Mouse (Mus musculus) urinary bladder, postnatal 14 days (tissue): Measurements from ENCODE around the gene Comp.
A peak's percentile ranks its signal among the peaks of the same experiment; 100 is the strongest.

Experiments used
- DNase-seq: peaks from one replicate; pipeline ENCODE4 v3.0.0; 2021; ENCODE audit warnings: low spot score

The Comp gene

GRCm38 (mm10) chr8:70373397-70374317 is at the start of gene Comp:
TSS of gene Comp (plus strand) at chr8:70373558.
- no peak for DNase-seq

DNA sequence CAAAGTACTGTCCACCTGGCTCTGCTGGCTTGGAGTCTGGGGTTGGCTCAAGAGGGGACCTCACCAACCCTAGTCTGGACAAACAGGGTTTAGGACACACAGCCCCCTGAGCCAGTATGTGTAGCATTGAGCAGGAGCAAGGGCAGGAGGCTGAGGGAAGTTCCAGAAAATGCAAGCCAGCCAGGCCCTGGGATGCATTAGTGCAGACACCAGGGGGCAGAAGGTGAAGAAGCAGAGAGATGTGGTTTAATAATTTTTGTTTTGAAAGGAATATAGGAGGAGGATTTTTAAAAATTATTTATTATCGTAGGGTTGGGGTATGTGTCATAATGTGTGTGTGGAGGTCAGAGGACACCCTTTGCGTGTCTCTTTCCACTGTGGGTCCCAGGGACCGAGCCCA is 49.6 kb upstream of the Comp start:
- DNase-seq: no peak

GRCm38 (mm10) chr8:70327512-70327911 is 45.8 kb upstream of the Comp start:
- no peak for DNase-seq

DNA sequence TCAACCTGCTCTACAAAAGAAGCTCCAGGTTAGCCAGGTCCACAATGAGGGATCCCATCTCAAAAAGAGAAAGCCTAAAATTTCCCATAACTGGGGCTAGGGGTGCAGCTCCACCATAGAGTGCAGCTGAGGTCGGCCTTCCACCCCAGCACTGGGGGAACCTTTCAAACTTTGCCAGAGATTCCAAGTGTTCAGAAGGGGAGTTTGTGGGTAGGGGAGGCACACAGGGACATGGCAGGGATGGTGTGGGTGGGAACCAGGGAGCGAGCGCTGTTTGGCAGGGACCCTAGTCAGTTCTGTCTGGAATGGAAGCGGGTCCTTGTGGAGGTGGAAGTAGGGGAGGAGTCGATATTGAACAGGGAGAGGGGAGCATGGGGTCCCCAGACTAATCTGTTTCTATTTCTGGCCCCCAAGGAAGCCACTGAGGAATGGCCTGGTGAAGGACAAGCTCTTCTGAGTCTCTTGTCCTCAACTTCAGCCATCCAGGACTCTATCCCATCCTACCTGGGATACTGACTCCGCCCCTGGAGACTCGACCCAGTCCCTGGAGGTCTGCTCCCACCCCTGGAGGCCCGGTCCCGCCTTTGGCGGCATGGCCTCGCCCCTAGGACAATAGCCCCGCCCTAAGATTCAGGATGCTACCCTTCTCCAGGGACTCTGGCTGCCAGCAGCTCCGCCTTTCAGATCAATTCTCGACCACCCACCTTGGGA is 44.1 kb upstream of the Comp start, which contains the start of gene Gdf1:
Gdf1 (plus strand) TSS at position 694 of the 711 bp plus-strand sequence.
- DNase-seq: no peak

GRCm38 (mm10) chr8:70329835-70330740 is 43.3 kb upstream of the Comp start:
- DNase-seq: no peak

GRCm38 (mm10) chr8:70330741-70331364 is 42.5 kb upstream of the Comp start:
- DNase-seq: no peak

- DNase-seq: no peak
These were observed 41.8 kb upstream of the Comp start for GRCm38 (mm10) chr8:70331526-70331925.

DNA sequence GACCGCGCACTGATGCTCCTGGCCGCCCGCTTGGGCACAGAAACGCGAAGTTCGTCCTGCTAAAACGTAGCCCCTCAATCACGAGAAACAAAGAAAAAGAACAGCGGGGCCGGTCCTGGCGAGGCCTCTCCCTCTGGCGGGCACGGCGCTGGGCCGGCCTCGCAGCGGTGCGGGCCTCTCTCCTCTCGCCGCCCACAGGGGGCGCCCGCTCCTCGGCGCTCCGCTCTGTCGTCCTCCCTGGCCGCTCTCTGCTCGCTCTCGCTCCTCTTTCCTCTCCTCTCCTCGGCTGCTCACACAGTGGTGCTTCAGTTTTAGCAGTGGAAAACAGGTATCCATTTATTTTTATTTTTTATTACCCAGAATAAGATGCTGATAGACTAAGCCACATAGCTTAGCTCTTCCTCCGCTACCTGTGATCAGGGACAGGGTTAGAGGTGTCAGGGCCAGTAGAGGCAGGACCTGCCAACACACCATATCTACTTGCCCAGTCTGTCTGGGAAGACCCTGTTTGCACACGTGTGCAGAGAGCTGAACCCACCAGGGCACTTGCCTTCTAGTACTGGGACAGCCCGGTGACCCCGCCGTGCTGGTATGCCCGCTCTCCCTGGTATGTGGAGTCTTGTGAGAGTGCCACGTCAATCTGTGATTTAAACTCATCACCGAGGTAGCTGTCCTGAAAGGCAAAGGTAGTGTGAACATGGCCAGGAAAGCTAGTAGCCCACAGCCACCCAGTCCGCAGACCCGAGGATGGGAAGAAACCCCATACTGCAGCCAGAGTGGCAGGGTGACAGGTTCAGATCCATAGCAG is 41.1 kb upstream of the Comp start:
- DNase-seq: peak; percentile 73

DNA sequence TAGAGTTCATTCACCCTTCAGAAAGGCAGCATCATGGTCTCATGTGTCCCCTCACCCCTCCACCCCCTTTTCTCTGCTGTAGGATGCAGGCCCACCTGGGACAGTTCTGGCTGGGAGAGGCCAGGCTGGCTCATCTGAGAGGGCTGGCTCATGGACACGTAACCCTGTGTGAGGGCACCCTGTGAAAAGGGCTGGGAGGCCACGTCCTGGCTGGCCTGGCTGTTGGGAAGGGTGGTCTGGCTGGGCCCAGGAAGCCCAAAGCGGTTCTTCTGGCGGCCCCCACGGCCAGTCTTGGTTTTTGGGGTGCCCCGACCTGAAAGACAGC is 40.5 kb upstream of the Comp start:
- DNase-seq: no peak

DNA sequence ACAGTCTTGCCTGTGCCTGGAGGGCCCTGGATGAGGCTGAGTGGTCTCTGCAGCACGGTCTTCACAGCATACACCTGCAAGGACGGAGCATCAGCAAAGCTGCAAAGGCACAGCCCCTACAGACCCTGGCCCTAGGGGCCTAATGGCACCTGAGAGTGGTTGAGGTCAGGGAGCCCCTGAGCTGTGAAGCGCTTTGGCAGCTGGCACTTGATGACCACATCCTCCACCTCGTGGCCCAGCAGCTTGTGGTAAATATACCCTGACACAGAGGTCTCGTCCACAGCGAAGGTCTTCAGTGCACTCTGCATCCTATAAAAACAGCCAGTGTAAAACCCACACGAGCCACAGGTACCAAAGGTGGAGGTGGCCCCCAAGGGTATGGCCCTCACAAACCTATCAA is 34.4 kb upstream of the Comp start:
- no peak for DNase-seq

- no peak for DNase-seq
These were observed 32.7 kb upstream of the Comp start for GRCm38 (mm10) chr8:70340659-70341058.

DNA sequence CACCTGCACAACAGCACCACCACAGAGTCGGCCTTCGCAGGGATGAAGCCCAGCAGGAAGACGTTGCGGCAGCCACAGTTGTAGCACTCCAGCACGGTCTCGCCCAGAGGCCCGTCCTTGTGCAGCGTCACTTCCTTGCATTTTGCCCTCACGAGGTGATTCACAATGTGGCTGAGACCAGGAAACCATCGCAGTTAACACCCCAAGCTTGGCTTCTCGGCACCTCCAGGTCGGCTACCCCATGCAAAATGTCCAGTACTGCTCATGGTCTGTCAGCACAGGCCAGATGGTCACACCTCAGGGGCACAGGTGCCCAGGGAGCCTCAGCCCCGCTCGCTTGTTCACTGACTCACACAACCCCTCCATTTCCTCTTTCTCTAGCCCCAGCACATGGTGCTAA is 31.4 kb upstream of the Comp start:
- no peak for DNase-seq

DNA sequence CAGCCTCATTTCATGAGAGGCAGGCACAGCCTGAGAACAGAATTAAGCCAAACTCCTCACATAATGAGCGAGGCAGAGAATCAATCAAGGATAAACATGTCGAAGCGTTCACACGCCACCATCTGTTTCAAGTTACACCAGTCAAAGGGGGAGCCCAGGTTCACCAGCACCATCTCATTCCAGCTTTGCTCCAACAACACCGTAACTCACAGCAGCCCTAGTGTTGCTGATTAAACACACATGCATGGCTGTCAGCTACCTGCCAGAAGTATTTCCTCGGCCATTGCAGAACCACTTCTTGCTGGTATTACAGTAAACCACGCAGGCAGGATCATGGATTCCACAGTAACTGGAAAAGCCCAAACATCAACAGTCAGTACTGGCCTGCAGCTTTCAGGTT is 30.3 kb upstream of the Comp start:
- no peak for DNase-seq

DNA sequence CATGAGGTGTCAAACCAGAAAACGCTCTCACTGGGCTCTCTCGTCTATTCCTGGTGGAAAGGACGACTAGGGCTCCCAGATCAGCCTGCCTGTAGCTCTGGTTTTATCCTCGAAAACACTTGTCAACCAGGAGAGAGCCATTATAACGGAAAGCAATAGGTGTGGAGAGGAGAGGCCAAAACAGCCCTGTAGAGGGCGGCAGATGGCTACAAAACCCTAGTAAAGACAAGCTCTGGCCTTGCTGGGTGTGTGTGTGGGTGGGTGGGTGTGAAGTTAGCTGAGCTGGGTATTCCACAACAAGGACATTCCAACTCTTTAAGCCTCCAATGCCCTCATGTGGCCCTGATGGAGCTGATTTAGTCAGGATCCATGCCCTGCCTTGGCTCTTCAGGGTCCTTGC is 29.7 kb upstream of the Comp start:
- no peak for DNase-seq

- no peak for DNase-seq
These were observed 29.1 kb upstream of the Comp start for GRCm38 (mm10) chr8:70344279-70344678.

- DNase-seq: no peak
These were observed 25.9 kb upstream of the Comp start for GRCm38 (mm10) chr8:70347443-70347842.

GRCm38 (mm10) chr8:70347860-70348420 is 25.4 kb upstream of the Comp start:
- no peak for DNase-seq

DNA sequence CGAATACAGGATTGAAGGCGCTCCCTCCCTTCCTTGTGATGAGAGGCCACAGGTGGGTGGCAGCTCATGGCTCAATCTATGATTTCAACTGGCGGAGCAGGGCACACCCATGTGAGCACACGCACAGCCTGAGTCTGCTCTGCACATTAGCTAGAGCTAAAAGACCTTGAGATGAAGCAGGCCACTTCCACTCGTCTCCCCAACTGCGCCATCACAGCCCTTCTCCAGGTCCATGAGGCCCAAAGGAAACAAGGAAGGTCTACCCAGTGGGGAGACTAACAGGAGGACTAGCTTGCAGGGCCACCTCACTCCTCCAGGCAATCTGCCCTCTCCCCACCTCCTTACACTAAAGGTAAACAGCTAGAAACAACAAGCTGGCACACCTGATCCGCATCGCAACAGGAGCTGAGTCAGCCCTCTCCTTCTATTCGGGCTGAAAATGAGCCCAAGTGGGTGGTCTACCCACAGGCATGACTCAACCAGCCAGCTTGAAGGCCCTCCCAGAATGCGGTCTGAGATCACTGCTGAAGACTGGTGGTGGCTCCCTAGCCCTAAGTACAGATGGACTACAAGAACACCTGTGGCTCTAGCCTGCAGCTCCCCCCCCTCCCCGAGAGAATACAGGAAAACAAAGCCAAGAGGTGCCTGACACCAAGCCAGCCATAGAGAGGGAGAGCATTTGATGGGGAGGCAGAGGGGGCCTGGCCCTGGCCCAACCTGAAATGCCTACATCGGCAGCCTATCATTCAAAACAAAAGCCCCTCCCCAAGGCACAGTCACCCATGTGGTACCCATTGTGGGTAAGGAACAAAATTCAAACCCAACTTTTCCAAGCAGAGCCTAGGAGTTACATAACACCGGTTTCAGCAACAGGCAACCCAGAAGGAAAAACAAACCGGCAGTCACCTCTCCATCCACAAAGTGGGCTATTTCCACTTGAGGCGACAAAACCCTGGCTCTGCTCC is 22.0 kb upstream of the Comp start:
- peak; percentile 52 for DNase-seq

DNA sequence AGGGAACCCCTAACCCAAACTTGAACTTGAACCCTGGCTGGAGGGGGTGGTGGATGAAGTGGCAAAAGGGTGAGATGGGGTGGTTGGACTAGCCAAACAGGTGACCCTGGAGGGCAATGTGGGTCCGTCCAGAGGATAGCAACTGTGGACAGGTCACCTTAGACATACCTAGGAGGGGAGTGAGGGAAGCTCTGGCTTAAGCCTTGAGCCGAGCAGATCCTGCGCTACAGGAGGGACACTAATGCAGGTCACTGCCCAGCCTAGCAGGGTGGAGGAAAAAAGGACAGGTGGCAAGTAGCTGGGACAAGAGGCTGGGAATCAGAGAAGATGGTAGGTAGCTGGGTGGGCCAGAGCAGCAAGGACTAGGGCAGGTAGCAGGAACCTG is 21.4 kb upstream of the Comp start:
- no peak for DNase-seq
